Mouse (Mus musculus) midbrain, embryonic 15.5 days (tissue): ENCODE data around the gene Bcor. TPM values are rescaled to one million over a fixed set of nuclear protein-coding genes. Genes with fewer than 3 reads are reported as not detected.

Experiments
- ATAC-seq: fragments of 200-750 bp; cut with Nextera tagmentation; replicated peaks from 2 replicates; pipeline ENCODE4 v1.8.0; 2017; ENCODE audit warnings: moderate TSS enrichment
- H3K27ac ChIP-seq: fragments of 300-500 bp; sonication (generic); 2 replicates; pipeline ENCODE4 v1.5.1; 2015; ENCODE audit warnings: mild to moderate bottlenecking, inconsistent platforms
- H3K27me3 ChIP-seq: fragments of 300-500 bp; sonication (generic); replicated peaks from 2 replicates; pipeline ENCODE4 v1.6.1; 2015; ENCODE audit warnings: inconsistent platforms
- H3K36me3 ChIP-seq: fragments of 300-500 bp; sonication (generic); replicated peaks from 2 replicates; pipeline ENCODE4 v1.6.1; 2015; ENCODE audit warnings: inconsistent platforms
- H3K4me1 ChIP-seq: fragments of 300-500 bp; sonication (generic); 2 replicates; pipeline ENCODE4 v1.6.1; 2015; ENCODE audit warnings: inconsistent platforms
- H3K4me2 ChIP-seq: fragments of 300-500 bp; sonication (generic); 2 replicates; pipeline ENCODE4 v1.6.1; 2015; ENCODE audit warnings: inconsistent platforms, mild to moderate bottlenecking, moderate library complexity
- H3K4me3 ChIP-seq: fragments of 300-500 bp; sonication (generic); 2 replicates; pipeline ENCODE4 v1.5.1; 2015; ENCODE audit warnings: mild to moderate bottlenecking, inconsistent platforms
- H3K9ac ChIP-seq: fragments of 300-500 bp; sonication (generic); 2 replicates; pipeline ENCODE4 v1.6.1; 2015; ENCODE audit warnings: mild to moderate bottlenecking, inconsistent platforms
- H3K9me3 ChIP-seq: fragments of 300-500 bp; sonication (generic); 2 replicates; pipeline ENCODE4 v1.6.1; 2016; ENCODE audit warnings: inconsistent platforms
- WGBS: fragments of 180-500 bp; shearing (Covaris S2); methylation state at CpG from one replicate; pipeline ENCODE4 v1.1.7; 2015; ENCODE audit warnings: mixed read lengths; 5-methylcytosine and 5-hydroxymethylcytosine counted together
- polyA plus RNA-seq: library from polyadenylated mRNA; unstranded; fragments of >200 nt; fragmentation: Nextera tagmentation; extraction: Ambion mirVana; gene quantifications from 2 replicates; pipeline ENCODE4 v1.2.1, GENCODE M21; 2015

Gene Bcor
- polyA plus RNA-seq, 1 experiment from 2014 or later: 18.4 TPM

DNA sequence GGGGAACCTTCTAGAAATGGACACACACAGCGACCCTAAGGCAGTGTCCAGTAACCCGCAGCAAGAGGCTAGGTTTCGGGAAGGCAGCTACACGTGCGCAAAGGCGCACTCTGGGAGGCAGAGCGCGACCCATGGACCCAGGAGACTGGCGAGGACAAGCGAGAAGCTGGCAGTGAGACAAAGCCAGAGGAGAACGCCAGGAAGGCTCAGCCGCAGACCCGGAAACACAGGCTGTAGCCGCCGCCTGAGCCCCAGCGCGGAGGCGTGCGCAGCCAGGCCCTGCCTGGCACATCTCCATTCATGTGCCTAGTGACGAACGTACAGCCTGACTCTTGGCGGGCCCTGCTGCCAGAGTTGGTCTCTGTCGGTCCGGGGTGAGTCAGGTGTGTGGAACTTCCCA, 30.9 kb downstream of the Bcor start:
- peaks cover 45% of the 10 kb centered on the region for H3K4me1 ChIP-seq
- H3K9me3 ChIP-seq: no peaks in the 10 kb centered on the region
- no peak overlapping the region for H3K27ac ChIP-seq
- ATAC-seq: peak; percentile 27; the same call in 1 of the 2 replicates
- no peak overlapping the region for H3K9ac ChIP-seq
- no peaks in the 10 kb centered on the region for H3K36me3 ChIP-seq
- peaks cover 58% of the 10 kb centered on the region for H3K27me3 ChIP-seq
- H3K4me2 ChIP-seq: peak overlapping the region; percentile 60
- H3K4me3 ChIP-seq: peak overlapping the region; percentile 59; the same call in 1 of the 2 replicates
- 4% methylated on average over 24 of the region's 24 CpGs for WGBS

DNA sequence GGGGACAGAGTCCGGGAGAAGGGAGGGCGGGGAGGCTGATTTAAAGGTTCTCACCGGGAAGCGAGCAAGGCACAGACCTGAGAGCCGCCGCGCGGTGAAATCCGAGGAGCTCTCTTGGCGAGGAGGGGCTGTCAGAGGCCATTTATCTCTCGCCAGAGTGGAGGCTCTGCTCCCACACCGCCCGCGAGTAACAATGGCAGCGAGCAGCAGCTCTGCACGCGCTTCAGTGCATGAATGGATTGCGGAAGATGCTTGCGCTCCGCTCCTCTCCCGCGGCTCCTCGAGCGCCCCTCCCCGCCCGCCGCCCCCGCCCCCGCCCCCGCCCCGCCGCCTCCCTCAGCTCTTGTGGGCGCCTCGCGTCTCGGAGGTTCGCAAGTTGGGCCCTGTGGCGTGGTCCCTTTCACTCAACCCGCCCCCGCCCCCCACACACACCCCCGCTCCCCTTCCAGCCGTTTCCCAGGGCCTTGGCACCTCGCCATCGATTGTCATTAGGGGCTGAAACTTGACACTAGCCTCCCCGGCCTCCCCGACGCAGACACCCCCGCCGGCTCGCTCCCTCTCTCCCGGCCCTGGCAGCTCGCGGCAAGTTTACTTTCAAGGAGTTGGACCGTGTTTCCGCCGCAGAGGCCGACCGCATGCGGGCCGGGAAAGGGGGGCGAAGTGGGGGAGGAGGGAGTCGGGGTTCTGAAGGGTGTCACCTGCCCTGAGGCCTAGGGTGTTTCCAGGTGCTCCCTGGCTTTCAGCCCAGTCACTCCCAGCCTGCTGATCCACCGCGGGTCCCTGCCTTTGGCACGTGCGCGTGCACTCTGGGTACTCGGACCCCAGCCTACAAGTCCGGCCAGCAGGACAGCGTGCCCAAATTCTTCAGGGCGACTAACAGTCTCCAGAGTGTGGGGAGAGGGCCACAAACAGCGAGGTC, 31.7 kb downstream of the Bcor start:
- peak overlapping the region; percentile 59 for H3K4me3 ChIP-seq
- peak; percentile 78 for ATAC-seq
- peaks cover 44% of the 10 kb centered on the region for H3K4me1 ChIP-seq
- 3% methylated on average over 49 of the region's 72 CpGs for WGBS
- no peaks in the 10 kb centered on the region for H3K9me3 ChIP-seq
- H3K36me3 ChIP-seq: no peaks in the 10 kb centered on the region
- peak overlapping the region; percentile 91 for H3K27ac ChIP-seq
- H3K4me2 ChIP-seq: peak overlapping the region; percentile 60
- H3K27me3 ChIP-seq: peaks cover 56% of the 10 kb centered on the region
- peak overlapping the region; percentile 68 for H3K9ac ChIP-seq

GRCm38 (mm10) chrX:12127799-12128164, 32.4 kb downstream of the Bcor start:
- Histone ChIP-seq H3K27ac (peak overlapping the region; percentile 91), H3K27me3 (peaks cover 56% of the 10 kb centered on the region), H3K4me3 (peak overlapping the region; percentile 59), H3K36me3 (no peaks in the 10 kb centered on the region), H3K4me1 (peaks cover 45% of the 10 kb centered on the region), H3K9me3 (no peaks in the 10 kb centered on the region), H3K9ac (peak overlapping the region; percentile 68), H3K4me2 (peak overlapping the region; percentile 60)
- no peak; the same call in 1 of the 2 replicates for ATAC-seq
- WGBS: 3% methylated on average over 34 of the region's 37 CpGs

DNA sequence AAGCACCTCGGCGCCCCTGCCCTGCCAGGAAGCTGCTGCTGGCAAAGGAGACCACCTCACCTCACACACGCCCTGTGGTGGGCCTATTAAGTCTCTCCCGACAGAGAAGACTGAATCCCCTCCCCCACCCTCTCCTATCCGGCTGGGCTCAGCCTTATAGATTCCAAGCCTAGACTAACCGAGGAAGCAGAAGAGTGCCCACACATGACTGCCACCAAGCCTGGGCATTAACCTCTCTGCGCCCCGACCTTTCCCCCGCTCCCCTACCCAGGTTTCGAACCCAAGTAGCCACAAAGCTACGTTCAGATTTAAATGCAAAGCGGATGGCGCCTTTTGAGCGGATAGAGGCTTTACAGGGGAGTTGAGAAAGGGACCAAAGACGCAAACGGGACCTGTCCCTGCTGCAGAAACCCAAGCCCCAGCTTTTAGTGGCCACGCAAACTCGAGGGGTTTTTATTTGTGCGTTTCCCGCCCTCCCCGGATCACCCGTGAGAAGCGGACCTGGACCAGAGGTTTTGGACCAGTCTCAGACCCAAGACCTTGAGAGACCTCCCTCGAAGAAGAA, 33.0 kb downstream of the Bcor start:
- Histone ChIP-seq H3K27me3 (peaks cover 50% of the 10 kb centered on the region), H3K9me3 (no peaks in the 10 kb centered on the region), H3K4me3 (peak overlapping the region; percentile 59), H3K4me2 (peak overlapping the region; percentile 60), H3K36me3 (no peaks in the 10 kb centered on the region), H3K27ac (0 out of 2 replicates have a peak overlapping the region, but pooled peaks have one; percentile 29), H3K4me1 (peaks cover 48% of the 10 kb centered on the region), H3K9ac (peak overlapping the region; percentile 68)
- ATAC-seq: no peak
- 4% methylated on average over 24 of the region's 24 CpGs for WGBS

GRCm38 (mm10) chrX:12126408-12127105, 33.6 kb downstream of the Bcor start:
- H3K4me2 ChIP-seq: peak overlapping the region; percentile 60
- H3K27me3 ChIP-seq: peaks cover 45% of the 10 kb centered on the region
- peak overlapping the region; percentile 68 for H3K9ac ChIP-seq

DNA sequence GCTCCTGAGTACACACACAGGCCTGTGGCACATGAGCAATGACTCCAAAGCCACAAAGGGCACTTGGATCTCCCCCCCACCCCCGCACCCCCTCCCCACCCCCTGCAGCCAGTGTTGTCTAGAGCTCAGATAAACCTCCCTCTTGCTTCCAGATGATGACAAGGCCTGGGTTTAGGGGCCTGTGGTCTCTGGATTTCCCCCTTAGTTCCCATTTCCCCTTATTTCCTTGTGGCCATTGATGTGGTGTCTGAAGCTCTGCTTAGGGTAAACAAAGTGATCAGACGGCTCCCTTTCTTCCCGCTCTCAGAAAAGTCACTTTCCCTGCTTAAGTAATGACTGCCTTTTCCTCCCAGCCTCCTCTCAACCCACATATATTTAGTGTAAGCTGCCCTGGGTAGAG, 35.6 kb downstream of the Bcor start:
- WGBS: 16% methylated on average over 3 of the region's 3 CpGs
- no peak overlapping the region for H3K4me2 ChIP-seq
- H3K9ac ChIP-seq: no peak overlapping the region
- no peak overlapping the region for H3K27ac ChIP-seq
- H3K36me3 ChIP-seq: no peaks in the 10 kb centered on the region
- peaks cover 45% of the 10 kb centered on the region for H3K4me1 ChIP-seq
- H3K9me3 ChIP-seq: no peaks in the 10 kb centered on the region
- H3K4me3 ChIP-seq: no peak overlapping the region
- H3K27me3 ChIP-seq: peaks cover 29% of the 10 kb centered on the region
- ATAC-seq: no peak

More at GRCm38 (mm10) chrX:12126408-12127105, 33.6 kb downstream of the Bcor start:
- 6% methylated on average over 22 of the region's 22 CpGs for WGBS
- Histone ChIP-seq H3K4me1 (peaks cover 48% of the 10 kb centered on the region), H3K27ac (0 out of 2 replicates have a peak overlapping the region, but pooled peaks have one; percentile 29), H3K4me3 (peak overlapping the region; percentile 59), H3K9me3 (no peaks in the 10 kb centered on the region), H3K36me3 (no peaks in the 10 kb centered on the region)
- ATAC-seq: no peak

GRCm38 (mm10) chrX:12123687-12124087, 36.5 kb downstream of the Bcor start:
- Histone ChIP-seq H3K27me3 (peaks cover 21% of the 10 kb centered on the region), H3K4me2 (0 out of 2 replicates have a peak overlapping the region, but pooled peaks have one; percentile 9)

DNA sequence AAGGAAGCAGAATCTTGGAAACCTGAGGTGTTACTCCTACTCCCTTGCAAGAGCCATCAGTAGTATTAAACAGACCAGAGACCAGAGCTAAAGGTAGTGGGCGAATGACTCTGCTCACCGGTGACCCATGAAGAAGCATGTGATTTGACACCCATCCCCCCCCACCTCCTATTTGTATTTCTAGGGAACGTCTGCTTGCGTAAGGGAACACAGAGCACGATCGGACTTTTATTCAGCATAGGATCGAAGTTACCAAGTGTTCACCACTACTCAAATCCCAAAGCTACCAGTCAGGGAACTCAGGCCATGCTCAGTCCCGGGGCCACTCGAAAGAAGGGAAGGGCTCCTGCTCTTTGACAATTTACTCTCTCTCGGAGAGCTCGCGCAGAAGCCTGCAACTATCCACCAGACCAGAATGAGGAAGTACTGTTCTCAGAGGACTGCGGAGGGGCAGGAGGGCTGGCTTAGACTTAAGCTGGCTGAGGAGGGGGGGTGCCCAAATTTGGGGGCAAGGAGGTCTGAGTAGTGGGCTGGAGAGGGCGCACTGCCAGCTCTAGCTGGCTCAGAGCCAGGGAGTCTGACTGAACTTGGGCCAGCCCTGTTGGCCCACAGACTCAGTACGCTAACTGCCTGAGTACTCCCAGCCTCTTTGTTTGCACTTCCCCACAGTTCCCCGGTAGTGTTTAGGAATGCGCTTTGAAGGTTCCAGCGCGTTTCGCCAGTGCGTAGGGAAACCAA, 37.4 kb downstream of the Bcor start:
- Histone ChIP-seq H3K9me3 (no peaks in the 10 kb centered on the region), H3K4me3 (no peak overlapping the region), H3K9ac (no peak overlapping the region), H3K27ac (no peak overlapping the region), H3K27me3 (peaks cover 18% of the 10 kb centered on the region), H3K4me2 (peak overlapping the region; percentile 27), H3K36me3 (no peaks in the 10 kb centered on the region), H3K4me1 (peaks cover 33% of the 10 kb centered on the region)
- 0 out of 2 replicates have a peak, but pooled peaks have one; percentile 53 for ATAC-seq
- WGBS: 14% methylated on average over 21 of the region's 21 CpGs

More at GRCm38 (mm10) chrX:12123687-12124087, 36.5 kb downstream of the Bcor start:
- no peak overlapping the region for H3K27ac ChIP-seq
- no peak overlapping the region for H3K4me3 ChIP-seq
- no peak for ATAC-seq
- peaks cover 36% of the 10 kb centered on the region for H3K4me1 ChIP-seq
- no peaks in the 10 kb centered on the region for H3K36me3 ChIP-seq
- 15% methylated on average over 6 of the region's 6 CpGs for WGBS
- H3K9me3 ChIP-seq: no peaks in the 10 kb centered on the region
- H3K9ac ChIP-seq: no peak overlapping the region

GRCm38 (mm10) chrX:12119476-12119875, 40.7 kb downstream of the Bcor start:
- no peak overlapping the region for H3K27ac ChIP-seq
- no peak overlapping the region for H3K9ac ChIP-seq
- H3K4me1 ChIP-seq: peaks cover 22% of the 10 kb centered on the region
- H3K4me2 ChIP-seq: no peak overlapping the region
- no peaks in the 10 kb centered on the region for H3K36me3 ChIP-seq
- peaks cover 3% of the 10 kb centered on the region; the same call in 1 of the 2 replicates for H3K27me3 ChIP-seq
- 42% methylated on average over 1 of the region's 1 CpGs for WGBS
- no peaks in the 10 kb centered on the region for H3K9me3 ChIP-seq
- ATAC-seq: no peak
- no peak overlapping the region for H3K4me3 ChIP-seq

- Histone ChIP-seq H3K9me3 (no peaks in the 10 kb centered on the region), H3K36me3 (no peaks in the 10 kb centered on the region), H3K4me2 (no peak overlapping the region), H3K4me1 (peaks cover 7% of the 10 kb centered on the region; the same call in 1 of the 2 replicates), H3K27ac (no peak overlapping the region), H3K4me3 (no peak overlapping the region), H3K9ac (no peak overlapping the region), H3K27me3 (no peaks in the 10 kb centered on the region; the same call in 1 of the 2 replicates)
- 18% methylated on average over 7 of the region's 7 CpGs for WGBS
- no peak for ATAC-seq
These were observed 44.0 kb downstream of the Bcor start for GRCm38 (mm10) chrX:12116128-12116527.

DNA sequence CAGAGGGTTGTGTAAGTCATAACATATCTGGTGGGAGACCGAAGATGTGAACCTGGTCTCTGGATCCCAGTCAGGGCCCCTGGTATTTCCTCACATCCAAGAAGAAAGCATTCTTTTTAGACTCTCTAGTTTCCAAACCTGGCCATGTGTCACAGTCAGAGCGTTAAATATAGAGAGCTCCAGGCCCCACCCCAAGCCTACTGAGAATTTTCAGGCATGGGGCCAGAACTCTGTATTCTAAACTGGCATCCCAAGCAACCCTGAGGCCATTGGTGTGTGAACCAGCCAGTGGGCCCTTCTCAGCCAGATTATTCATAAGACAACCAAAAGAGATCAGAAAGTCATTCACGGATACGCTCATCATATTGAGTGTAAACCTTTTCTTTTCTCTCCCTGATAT, 48.0 kb downstream of the Bcor start:
- ATAC-seq: no peak
- Histone ChIP-seq H3K4me2 (no peak overlapping the region), H3K4me1 (peaks cover 7% of the 10 kb centered on the region; the same call in 1 of the 2 replicates), H3K27ac (no peak overlapping the region), H3K9me3 (no peaks in the 10 kb centered on the region), H3K27me3 (no peaks in the 10 kb centered on the region), H3K9ac (no peak overlapping the region), H3K36me3 (no peaks in the 10 kb centered on the region), H3K4me3 (no peak overlapping the region)
- 84% methylated on average over 4 of the region's 4 CpGs for WGBS
